Mouse (Mus musculus) CH12.LX (cell line): ENCODE data around the gene Sergef. TPM values are rescaled to one million over a fixed set of nuclear protein-coding genes. Genes with fewer than 3 reads are reported as not detected.

Experiments
- DNase-seq: peaks from one replicate; pipeline ENCODE4 v3.0.0-alpha.2; 2013; ENCODE audit errors: extremely low read depth
- H3K27ac ChIP-seq: 2 replicates; pipeline ENCODE4 v1.5.1; 2012; ENCODE audit warnings: low read depth, mild to moderate bottlenecking, control low read depth, moderate library complexity; ENCODE audit not compliant: insufficient read depth
- H3K27me3 ChIP-seq: replicated peaks from 2 replicates; pipeline ENCODE3; 2012; ENCODE audit warnings: inconsistent platforms
- H3K36me3 ChIP-seq, 2 experiments: replicated peaks in 1 of 2; 2 replicates each; pipeline versions ENCODE3 to v1.6.1; 2012; ENCODE audit warnings: inconsistent platforms in 1 of 2, low read length in 1 of 2, mild to moderate bottlenecking in 1 of 2, mixed read lengths in 1 of 2, moderate library complexity in 1 of 2; ENCODE audit not compliant: control insufficient read depth in 1 of 2, insufficient read depth in 1 of 2
- H3K4me1 ChIP-seq, 2 experiments: 2 replicates each; pipeline ENCODE4 v1.6.1; 2012; ENCODE audit warnings: inconsistent platforms in 1 of 2, moderate library complexity in 1 of 2; ENCODE audit not compliant: insufficient read depth in 2 of 2, control insufficient read depth in 1 of 2
- H3K4me2 ChIP-seq: 2 replicates; pipeline ENCODE4 v1.6.1; 2012; ENCODE audit warnings: low read depth, mild to moderate bottlenecking, control low read depth; ENCODE audit not compliant: poor library complexity, insufficient read depth, severe bottlenecking
- H3K4me3 ChIP-seq, 3 experiments: fragments of 150-350 bp in 1 of 3; sonication (generic) in 1 of 3; replicated peaks in 1 of 3; 2 replicates each; pipeline versions ENCODE3 to v1.5.1; 2011 to 2012; ENCODE audit warnings: low read depth in 2 of 3, low read length in 2 of 3, mild to moderate bottlenecking in 2 of 3, moderate library complexity in 2 of 3, control low read depth in 1 of 3, improper control_type of control experiment in 1 of 3, inconsistent platforms in 1 of 3, mixed read lengths in 1 of 3; ENCODE audit not compliant: poor library complexity in 1 of 3
- H3K79me2 ChIP-seq: replicated peaks from 2 replicates; pipeline ENCODE4 v1.6.1; 2012; ENCODE audit warnings: mild to moderate bottlenecking, moderate library complexity; ENCODE audit not compliant: control insufficient read depth, poor library complexity, insufficient read depth, severe bottlenecking; ENCODE audit errors: extremely low read depth
- H3K9ac ChIP-seq: 2 replicates; pipeline ENCODE4 v1.6.1; 2012; ENCODE audit warnings: low read depth, mild to moderate bottlenecking, control low read depth, moderate library complexity; ENCODE audit not compliant: insufficient read depth
- H3K9me3 ChIP-seq: replicated peaks from 2 replicates; pipeline ENCODE3; 2012; ENCODE audit warnings: low read length, inconsistent platforms, mixed read lengths
- CHD1 ChIP-seq: IDR thresholded peaks from 2 replicates; pipeline ENCODE4 v1.6.1; 2012; ENCODE audit warnings: low read depth, low read length, improper control_type of control experiment, inconsistent platforms
- CHD2 ChIP-seq: IDR thresholded peaks from 2 replicates; pipeline ENCODE4 v1.6.1; 2011; ENCODE audit warnings: low read length, improper control_type of control experiment
- CTCF ChIP-seq, 2 experiments: IDR thresholded peaks in 1 of 2; conservative IDR thresholded peaks in 1 of 2; 2 replicates each; pipeline ENCODE4 v1.5.1; 2011 to 2012; ENCODE audit warnings: low read depth in 2 of 2, low read length in 2 of 2, improper control_type of control experiment in 1 of 2, inconsistent platforms in 1 of 2, mild to moderate bottlenecking in 1 of 2, moderate library complexity in 1 of 2
- E2F4 ChIP-seq: IDR thresholded peaks from 2 replicates; pipeline ENCODE4 v1.6.1; 2011; ENCODE audit warnings: low read depth, low read length, improper control_type of control experiment; ENCODE audit not compliant: insufficient replicate concordance
- ETS1 ChIP-seq: conservative IDR thresholded peaks from 2 replicates; pipeline ENCODE4 v1.6.1; 2012; ENCODE audit warnings: low read depth, mild to moderate bottlenecking, inconsistent platforms, low read length, improper control_type of control experiment, moderate library complexity
- IRF4 ChIP-seq: IDR thresholded peaks from 2 replicates; pipeline ENCODE4 v1.6.1; 2014; ENCODE audit warnings: low read depth, mild to moderate bottlenecking, inconsistent platforms, low read length, improper control_type of control experiment
- JUND ChIP-seq: conservative IDR thresholded peaks from 2 replicates; pipeline ENCODE4 v1.6.1; 2011; ENCODE audit warnings: low read depth, low read length, improper control_type of control experiment
- KAT2A ChIP-seq: IDR thresholded peaks from 2 replicates; pipeline ENCODE4 v1.6.1; 2012; ENCODE audit warnings: low read length, improper control_type of control experiment, inconsistent platforms; ENCODE audit not compliant: insufficient replicate concordance
- MAFK ChIP-seq: IDR thresholded peaks from 2 replicates; pipeline ENCODE4 v1.6.1; 2011; ENCODE audit warnings: low read length, improper control_type of control experiment; ENCODE audit not compliant: insufficient replicate concordance
- MAX ChIP-seq: IDR thresholded peaks from 2 replicates; pipeline ENCODE4 v1.6.1; 2011; ENCODE audit warnings: low read length, improper control_type of control experiment
- MEF2A ChIP-seq: IDR thresholded peaks from 2 replicates; pipeline ENCODE4 v1.6.1; 2014; ENCODE audit warnings: low read depth, mild to moderate bottlenecking, inconsistent platforms, low read length, improper control_type of control experiment, borderline replicate concordance
- PAX5 ChIP-seq: IDR thresholded peaks from 2 replicates; pipeline ENCODE4 v1.6.1; 2012; ENCODE audit warnings: low read length, inconsistent platforms, mixed read lengths
- POLR2A ChIP-seq: IDR thresholded peaks from 2 replicates; pipeline ENCODE4 v1.6.1; 2011; ENCODE audit warnings: low read depth, mild to moderate bottlenecking, improper control_type of control experiment, low read length
- POLR2AphosphoS2 ChIP-seq: IDR thresholded peaks from 2 replicates; pipeline ENCODE4 v1.6.1; 2011; ENCODE audit warnings: low read depth, low read length, improper control_type of control experiment
- SIN3A ChIP-seq: IDR thresholded peaks from 2 replicates; pipeline ENCODE4 v1.6.1; 2012; ENCODE audit warnings: low read length, improper control_type of control experiment, inconsistent platforms
- SMC3 ChIP-seq: IDR thresholded peaks from 2 replicates; pipeline ENCODE4 v1.6.1; 2011; ENCODE audit warnings: low read depth, low read length, improper control_type of control experiment
- TCF12 ChIP-seq: IDR thresholded peaks from 2 replicates; pipeline ENCODE4 v1.6.1; 2014; ENCODE audit warnings: low read depth, mild to moderate bottlenecking, inconsistent platforms, low read length, improper control_type of control experiment
- USF1 ChIP-seq: IDR thresholded peaks from 2 replicates; pipeline ENCODE4 v1.6.1; 2014; ENCODE audit warnings: low read depth, mild to moderate bottlenecking, inconsistent platforms, low read length, improper control_type of control experiment
- USF2 ChIP-seq: conservative IDR thresholded peaks from 2 replicates; pipeline ENCODE4 v1.6.1; 2011; ENCODE audit warnings: low read depth, low read length, improper control_type of control experiment
- ZKSCAN1 ChIP-seq: IDR thresholded peaks from 2 replicates; pipeline ENCODE4 v1.6.1; 2012; ENCODE audit warnings: low read depth, inconsistent platforms, low read length, improper control_type of control experiment, borderline replicate concordance
- ZNF384 ChIP-seq: IDR thresholded peaks from 2 replicates; pipeline ENCODE4 v1.6.1; 2012; ENCODE audit warnings: low read depth, low read length, improper control_type of control experiment, inconsistent platforms
- dilution Hi-C: fragments of 300-500 bp; cut with MboI; formaldehyde crosslinking; loops from 2 replicates; pipeline ENCODE4 v1.14.3; 2020; ENCODE audit warnings: low sequenced_read_pairs; ENCODE audit not compliant: extremely low pct_unique_long_range_greater_than_20kb, extremely low pct_ligation_motif_present
- in situ Hi-C: fragments of 300-500 bp; cut with MboI; formaldehyde crosslinking; loops from 3 replicates; pipeline ENCODE4 v1.14.3; 2019; ENCODE audit warnings: low sequenced_read_pairs, low pct_ligation_motif_present, low pct_unique_long_range_greater_than_20kb, mixed read lengths
- polyA plus RNA-seq: library from polyadenylated mRNA; unstranded; fragments of >175 nt; gene quantifications from 2 replicates; pipeline ENCODE4 v1.2.1, GENCODE M21; 2012; ENCODE audit warnings: low read depth; ENCODE audit not compliant: insufficient read length
- total RNA-seq, 2 experiments: library from RNA; depleted of rRNA; stranded (reverse); fragments of 300-350 nt in 1 of 2; fragments of >200 nt in 1 of 2; gene quantifications; 2 replicates each; pipeline ENCODE4 v1.2.3; 2012 to 2014

Gene Sergef
- total and polyA plus RNA-seq, 3 experiments, result 13.0 to 18.0 (median 14.1) TPM

DNA sequence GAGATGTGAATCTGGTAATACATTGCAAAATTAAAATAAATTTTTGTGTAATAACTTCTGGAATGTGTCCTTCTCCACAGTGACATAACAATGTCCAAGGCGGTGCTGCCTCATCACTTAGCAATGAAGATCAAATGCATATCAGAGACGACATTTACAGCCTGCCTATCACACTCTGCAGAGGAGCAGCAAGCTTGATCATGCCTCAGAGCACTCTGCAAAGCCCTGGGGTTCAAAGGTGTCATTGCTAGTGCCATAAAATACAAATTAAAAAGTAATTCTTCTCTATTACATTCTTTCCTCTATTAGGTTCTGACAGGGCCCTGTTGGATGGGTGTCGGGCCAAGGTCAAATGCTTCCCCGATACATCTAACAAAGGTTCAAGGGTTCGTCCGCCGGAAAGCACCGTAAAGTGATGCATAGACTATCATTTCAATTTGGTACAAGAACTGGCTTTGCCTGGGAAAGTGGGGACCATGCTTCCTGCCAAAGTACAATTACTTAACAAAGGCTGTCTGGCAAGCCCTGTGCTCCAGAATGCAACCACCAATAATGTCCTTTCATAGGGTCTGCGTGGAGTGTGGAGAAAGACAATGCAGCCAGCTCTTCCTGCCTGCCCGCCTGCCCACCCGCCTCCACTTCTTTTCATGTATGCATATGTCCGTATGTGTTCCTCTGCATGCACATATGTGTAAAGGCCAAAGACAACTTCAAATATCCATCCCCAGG is 130.9 kb downstream of the Sergef start:
- Histone ChIP-seq H3K9me3 (peaks cover 5% of the 10 kb centered on the region), H3K36me3 (peaks cover 2 to 32% of the 10 kb centered on the region in 2 experiments), H3K27ac (no peak overlapping the region), H3K4me1 (peaks cover 0 to 8% of the 10 kb centered on the region in 2 experiments; a peak in 2 of 4 replicates), H3K79me2 (no peaks in the 10 kb centered on the region), H3K27me3 (no peaks in the 10 kb centered on the region), H3K4me3 (no peak overlapping the region), H3K9ac (no peak overlapping the region), H3K4me2 (no peak overlapping the region)
- TF ChIP-seq ZNF384 (no peak), MAX (no peak), TCF12 (no peak), USF1 (no peak), JUND (no peak), POLR2A (no peak), SMC3 (no peak), MEF2A (no peak), MAFK (no peak), USF2 (no peak)
- in situ Hi-C loops (no loop called here), dilution Hi-C loops (no loop called here)
- DNase-seq, result no peak

DNA sequence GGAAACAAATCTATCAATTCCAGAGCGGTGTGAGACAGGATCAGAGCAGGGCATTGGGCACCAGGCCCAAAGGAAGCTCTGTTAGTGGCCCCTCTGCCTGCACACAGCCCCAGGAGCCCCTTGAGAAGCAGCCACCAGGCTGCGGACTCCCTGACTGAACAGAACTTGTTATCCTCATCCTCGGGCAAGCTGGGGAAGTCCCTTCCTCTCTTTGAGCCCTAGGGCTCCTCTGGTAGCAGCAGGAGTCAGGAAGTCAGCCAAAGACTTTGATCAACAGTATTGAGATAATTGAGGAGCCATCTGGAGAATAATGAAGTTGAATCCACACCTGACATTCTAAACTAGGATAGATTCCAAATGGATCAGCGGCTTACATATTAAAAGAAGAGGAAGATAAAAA is 135.4 kb downstream of the Sergef start:
- in situ Hi-C loops, result no loop called here

More for the DNA sequence above, 135.4 kb downstream of the Sergef start:
- Histone ChIP-seq H3K36me3 (peaks cover 0 to 30% of the 10 kb centered on the region in 2 experiments), H3K4me1 (peaks cover 0 to 9% of the 10 kb centered on the region in 2 experiments; a peak in 2 of 4 replicates), H3K9ac (no peak overlapping the region), H3K27me3 (no peaks in the 10 kb centered on the region), H3K9me3 (peaks cover 5% of the 10 kb centered on the region), H3K79me2 (no peaks in the 10 kb centered on the region), H3K27ac (no peak overlapping the region), H3K4me3 (no peak overlapping the region), H3K4me2 (no peak overlapping the region)
- no peak for TF ChIP-seq JUND
- TF ChIP-seq CHD1, result no peak
- TF ChIP-seq TCF12, result no peak
- TF ChIP-seq ETS1, result no peak
- no peak for TF ChIP-seq CTCF (conservative IDR thresholded peaks at IDR 0.05 in 1 of 2, IDR thresholded peaks at IDR 0.05 in 1 of 2; ENCODE audit: low read depth in 2 of 2, low read length in 2 of 2)
- no peak for TF ChIP-seq ZKSCAN1
- TF ChIP-seq ZNF384, result no peak
- TF ChIP-seq PAX5, result no peak
- no peak for TF ChIP-seq USF1
- no peak for TF ChIP-seq POLR2AphosphoS2
- TF ChIP-seq IRF4, result no peak
- TF ChIP-seq MAX, result no peak
- no peak for TF ChIP-seq KAT2A
- no peak for TF ChIP-seq SIN3A
- TF ChIP-seq CHD2, result no peak
- no peak for TF ChIP-seq POLR2A
- TF ChIP-seq E2F4, result no peak
- no peak for DNase-seq
- dilution Hi-C loops, result no loop called here
